Mouse (Mus musculus) thymus, adult 2 months (tissue): ENCODE measurements around the gene Was.

ENCODE experiments used
- CTCF ChIP-seq: fragments of 200-500 bp; IDR thresholded peaks from 2 replicates; pipeline ENCODE4 v1.5.1; 2012; ENCODE audit warnings: mild to moderate bottlenecking, control low read depth, low read length, moderate library complexity, borderline replicate concordance; ENCODE audit not compliant: control insufficient read depth, poor library complexity, insufficient read depth; ENCODE audit errors: extremely low read depth
- POLR2A ChIP-seq: fragments of 200-500 bp; IDR thresholded peaks from 2 replicates; pipeline ENCODE4 v1.6.1; 2012; ENCODE audit warnings: mild to moderate bottlenecking, low read length, control low read depth, moderate library complexity; ENCODE audit not compliant: control insufficient read depth, poor library complexity, insufficient read depth; ENCODE audit errors: extremely low read depth

DNA sequence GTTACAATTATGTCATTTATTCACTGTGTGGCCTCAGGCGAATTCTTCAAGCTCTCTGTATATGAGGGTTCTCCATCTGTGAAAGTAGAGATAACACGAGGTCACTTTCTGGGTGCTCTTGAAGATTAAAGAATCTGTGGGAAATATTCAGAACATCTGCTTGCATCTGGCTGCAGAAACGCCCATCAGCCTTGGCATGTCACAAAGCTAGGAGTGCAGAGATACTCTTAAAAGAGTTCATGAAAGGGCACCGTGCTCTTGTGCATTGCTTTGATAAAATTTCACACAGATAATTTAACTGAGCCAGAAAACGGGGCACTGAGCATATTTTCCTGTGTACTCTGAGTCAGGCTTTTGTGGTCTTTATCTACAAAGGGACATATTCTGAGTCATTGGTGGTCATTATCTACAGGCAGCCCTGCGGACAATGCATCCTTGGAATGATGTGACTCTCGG, 11.9 kb upstream of the Was start:
- no peak for TF ChIP-seq POLR2A
- no peak for TF ChIP-seq CTCF
